Comparison of ENCODE assay signal across 8 mouse cellular contexts in genomic region chr15:60823870-60824709, GRCm38 (mm10). TPM values are rescaled to one million over a fixed set of nuclear protein-coding genes. Genes with fewer than 3 reads are reported as not detected.
DNase-seq lines count a peak whose midpoint lies in the region; ATAC-seq lines count a peak whose summit lies in the region.

No protein-coding gene starts in this region.

- H3K27me3 ChIP-seq in liver, embryonic 16.5 days (ENCODE audit: control insufficient read depth, insufficient read depth, low read depth, low read length), result peaks cover 11% of the 10 kb centered on the region

- no peaks in the 10 kb centered on the region for H3K36me3 ChIP-seq in liver, embryonic 16.5 days (ENCODE audit: control insufficient read depth, insufficient read depth)

- H3K9me3 ChIP-seq in liver, embryonic 16.5 days (replicated peaks; ENCODE audit: control insufficient read depth, low read length), result no peaks in the 10 kb centered on the region

- peaks cover 5% of the 10 kb centered on the region for H3K4me1 ChIP-seq in liver, embryonic 16.5 days (ENCODE audit: control insufficient read depth, low read depth, low read length)

- H3K4me2 ChIP-seq in liver, embryonic 16.5 days (ENCODE audit: low read depth, low read length), result peak overlapping the region; percentile 74

- peak overlapping the region; percentile 69 for H3K4me3 ChIP-seq in liver, embryonic 16.5 days (ENCODE audit: low read depth, low read length)

- peak overlapping the region; percentile 67 for H3K9ac ChIP-seq in liver, embryonic 16.5 days (ENCODE audit: low read depth, low read length)

- peak overlapping the region; percentile 77 for H3K27ac ChIP-seq in liver, embryonic 16.5 days (ENCODE audit: low read length)

- under 1% methylated on average over 45 of the region's 45 CpGs for WGBS in liver, embryonic 16.5 days (ENCODE audit: insufficient replicate concordance)

- DNase-seq in layer of hippocampus, adult 11-12 months (ENCODE audit: low spot score), result peak; percentile 13
- no peak for DNase-seq in layer of hippocampus, adult 9-10 months (ENCODE audit: low spot score)
- DNase-seq in cerebellum, postnatal 10 days, result peak; percentile 29 to 54
- peak; percentile 31 to 37 for DNase-seq in heart, adult 9 months (ENCODE audit: low spot score in 2 of 2)
- DNase-seq in kidney, adult 18-20 months, result peak; percentile 78
- peak; percentile 17 to 25 for DNase-seq in natural killer cell, adult 2 months (ENCODE audit: low spot score in 2 of 2)
- DNase-seq in thymus, postnatal 0 days (ENCODE audit: low spot score), result peak; percentile 26

- ATAC-seq in liver, embryonic 16.5 days (ENCODE audit: low read depth), result peak; percentile 35

RNA-seq across cellular contexts. Expression of gene Fam84b, which starts 29.5 kb away (rescaled TPM):
- 3.0 and 3.8 TPM in 2 replicates for polyA plus RNA-seq in liver, embryonic 16.5 days (2015; fragmentation: Nextera tagmentation; extraction: Ambion mirVana)
- polyA plus RNA-seq in thymus, postnatal 0 days (2015; fragmentation: Nextera tagmentation; extraction: Ambion mirVana), result 3.8 and 4.2 TPM in 2 replicates
